Mouse (Mus musculus) myocyte (in vitro differentiated cells): Measurements from ENCODE around the gene Ttc39b.

Source experiments
- CEBPB ChIP-seq: IDR thresholded peaks from 2 replicates; pipeline ENCODE4 v1.6.1; 2011; ENCODE audit warnings: mild to moderate bottlenecking, moderate library complexity; ENCODE audit not compliant: poor library complexity, insufficient read depth, severe bottlenecking
- E2F4 ChIP-seq: IDR thresholded peaks from one replicate; pipeline ENCODE4 v1.6.1; 2011; ENCODE audit warnings: mild to moderate bottlenecking, control low read depth, moderate library complexity; ENCODE audit not compliant: insufficient read depth
- MAX ChIP-seq: IDR thresholded peaks from one replicate; pipeline ENCODE4 v1.6.1; 2011; ENCODE audit warnings: low read depth, mild to moderate bottlenecking, control low read depth
- POLR2A ChIP-seq: IDR thresholded peaks from one replicate; pipeline ENCODE4 v1.6.1; 2011; ENCODE audit warnings: low read depth, mild to moderate bottlenecking, control low read depth, moderate library complexity; ENCODE audit not compliant: insufficient read length
- POLR2AphosphoS2 ChIP-seq: IDR thresholded peaks from one replicate; pipeline ENCODE4 v1.6.1; 2011; ENCODE audit warnings: low read depth, control low read depth; ENCODE audit not compliant: insufficient read length
- REST ChIP-seq: IDR thresholded peaks from one replicate; pipeline ENCODE4 v1.6.1; 2011; ENCODE audit warnings: mild to moderate bottlenecking, control low read depth, moderate library complexity; ENCODE audit not compliant: insufficient read depth, insufficient read length
- SRF ChIP-seq: IDR thresholded peaks from one replicate; pipeline ENCODE4 v1.6.1; 2011; ENCODE audit warnings: low read depth; ENCODE audit not compliant: control insufficient read depth, insufficient read length
- TCF12 ChIP-seq: IDR thresholded peaks from one replicate; pipeline ENCODE4 v1.6.1; 2011; ENCODE audit warnings: mild to moderate bottlenecking, control low read depth; ENCODE audit not compliant: poor library complexity, insufficient read depth, severe bottlenecking
- USF1 ChIP-seq: IDR thresholded peaks from one replicate; pipeline ENCODE4 v1.6.1; 2011; ENCODE audit warnings: low read depth, mild to moderate bottlenecking, control low read depth, moderate library complexity

DNA sequence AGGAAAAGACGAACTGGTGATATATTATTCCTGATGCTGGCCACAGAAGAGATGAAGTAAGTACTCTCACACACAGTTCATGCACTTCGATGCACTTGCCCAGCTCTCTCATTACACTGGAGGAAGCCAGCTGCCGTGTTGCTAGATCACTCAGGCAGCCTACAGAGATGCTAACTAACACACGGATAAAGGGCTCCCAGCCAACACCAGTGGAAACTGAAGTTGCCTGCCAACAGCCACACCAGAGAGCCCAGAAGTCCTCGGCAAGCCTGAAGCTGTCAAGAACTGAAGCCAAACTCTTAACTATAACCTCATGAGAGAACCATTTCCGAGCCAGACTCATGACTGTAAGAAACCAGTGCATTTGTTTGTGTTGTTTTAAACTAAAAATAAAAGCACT lies 26.7 kb upstream of the Ttc39b start:
- TF ChIP-seq USF1 (no peak), POLR2A (no peak), CEBPB (no peak), MAX (no peak), TCF12 (no peak), POLR2AphosphoS2 (no peak), SRF (no peak), E2F4 (no peak), REST (no peak)
